Mouse (Mus musculus): ENCODE data around the gene E130311K13Rik. TPM values are rescaled to one million over a fixed set of nuclear protein-coding genes. Genes with fewer than 3 reads are reported as not detected.

The E130311K13Rik gene
- 4.1 and 4.5 TPM in 2 replicates for polyA plus RNA-seq (2015; fragmentation: Nextera tagmentation; extraction: Ambion mirVana)

DNA sequence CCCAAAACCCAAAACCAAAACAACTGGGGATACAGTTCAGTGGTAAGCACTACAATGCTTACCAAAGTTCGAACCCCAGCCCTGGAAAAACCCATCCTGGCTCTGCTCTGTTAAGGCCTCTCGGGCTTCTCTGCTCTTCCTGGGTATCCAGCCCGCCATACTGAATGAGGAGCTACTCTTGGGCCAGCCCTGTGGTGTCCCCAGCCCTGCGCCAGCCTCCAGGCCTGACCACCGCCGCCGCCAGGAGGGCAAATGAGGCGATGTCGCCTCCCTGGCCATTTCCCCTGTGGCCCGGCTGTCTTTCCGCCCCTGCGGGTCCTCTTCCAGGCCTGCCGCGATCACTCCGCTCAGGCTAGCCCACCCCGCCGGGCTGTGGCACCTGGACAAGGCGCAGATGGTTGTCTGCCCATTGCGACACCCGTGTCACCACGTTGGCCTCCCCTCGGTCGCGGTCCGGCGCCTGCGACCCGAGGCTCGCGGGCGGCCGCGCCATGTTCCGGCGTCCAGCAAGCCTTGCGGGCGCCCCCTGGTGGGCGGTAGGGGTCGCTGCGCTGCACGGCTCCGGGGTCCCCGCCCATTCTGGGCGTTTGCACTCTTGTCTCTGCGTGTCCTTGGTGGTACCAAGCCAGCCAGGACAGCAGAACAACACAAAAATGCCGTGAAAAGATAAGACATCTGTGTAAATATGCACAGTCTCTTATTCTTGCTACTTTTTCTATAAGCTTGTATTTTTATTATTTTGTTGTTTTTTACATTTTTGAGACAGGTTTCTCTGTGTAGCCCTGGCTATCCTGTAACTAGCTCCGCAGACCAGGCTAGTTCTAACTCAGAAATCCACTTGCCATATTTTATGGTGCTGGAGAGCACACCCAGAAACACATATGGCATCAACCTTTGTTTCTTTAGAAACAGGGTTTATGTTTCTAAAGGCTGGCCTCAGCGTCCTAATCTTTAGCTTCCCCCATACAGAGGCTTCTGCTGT, at the start of gene E130311K13Rik:
Gene E130311K13Rik, minus strand, starts transcription at position 595 of the 982 bp plus-strand sequence.
- Histone ChIP-seq H3K4me3 (replicated peaks) (peak within 1 kb of the TSS; percentile 69), H3K9me3 (no peaks in the 10 kb centered on the region), H3K27ac (peak within 1 kb of the TSS; percentile 80), H3K4me1 (replicated peaks) (no peaks in the 10 kb centered on the region), H3K4me2 (replicated peaks) (peak within 1 kb of the TSS; percentile 67), H3K36me3 (no peaks in the 10 kb centered on the region), H3K27me3 (no peaks in the 10 kb centered on the region), H3K9ac (replicated peaks) (peak within 1 kb of the TSS; percentile 88)
- WGBS, result 5% methylated on average over 48 of the region's 48 CpGs
- peak; percentile 98 for ATAC-seq

- Histone ChIP-seq H3K9ac (replicated peaks) (no peak overlapping the region), H3K9me3 (no peaks in the 10 kb centered on the region), H3K27me3 (no peaks in the 10 kb centered on the region), H3K27ac (no peak overlapping the region), H3K36me3 (peaks cover 21% of the 10 kb centered on the region), H3K4me2 (replicated peaks) (peak overlapping the region; percentile 67; the same call in 1 of the 2 replicates), H3K4me1 (replicated peaks) (peaks cover 24% of the 10 kb centered on the region), H3K4me3 (replicated peaks) (0 out of 2 replicates have a peak overlapping the region, but pooled peaks have one; percentile 91)
- no peak for ATAC-seq
- 72% methylated on average over 4 of the region's 4 CpGs for WGBS
These were observed 48.6 kb upstream of the E130311K13Rik start for GRCm38 (mm10) chr3:63977895-63978294.

- no peaks in the 10 kb centered on the region for H3K9me3 ChIP-seq
- peak within 1 kb of the TSS; percentile 67 for H3K4me2 ChIP-seq (replicated peaks)
- WGBS, result under 1% methylated on average over 66 of the region's 67 CpGs
- H3K27ac ChIP-seq, result peak within 1 kb of the TSS; percentile 90
- no peaks in the 10 kb centered on the region for H3K27me3 ChIP-seq
- peaks cover 11% of the 10 kb centered on the region for H3K36me3 ChIP-seq
- peak within 1 kb of the TSS; percentile 91 for H3K4me3 ChIP-seq (replicated peaks)
- ATAC-seq, result peak; percentile 99
- peaks cover 24% of the 10 kb centered on the region for H3K4me1 ChIP-seq (replicated peaks)
- peak within 1 kb of the TSS; percentile 95 for H3K9ac ChIP-seq (replicated peaks)
These were observed 47.0 kb upstream of the E130311K13Rik start, which contains the start of gene Gmps for GRCm38 (mm10) chr3:63975955-63976908. Gene Gmps, plus strand, starts transcription at chr3:63976106.

DNA sequence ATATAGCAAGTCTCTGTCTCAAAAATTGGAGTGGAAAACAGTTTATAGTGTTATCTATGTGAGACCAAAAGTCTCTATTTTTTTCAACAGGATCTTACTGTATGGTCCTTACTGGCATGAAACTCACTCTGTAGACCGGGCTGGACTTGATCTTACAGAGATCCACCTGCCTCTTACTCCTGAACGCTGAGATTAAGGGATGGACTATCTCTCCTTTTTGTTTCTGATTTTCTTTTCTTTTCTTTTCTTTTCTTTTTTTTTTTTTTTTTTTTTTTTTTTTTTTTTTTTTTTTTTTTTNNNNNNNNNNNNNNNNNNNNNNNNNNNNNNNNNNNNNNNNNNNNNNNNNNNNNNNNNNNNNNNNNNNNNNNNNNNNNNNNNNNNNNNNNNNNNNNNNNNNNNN, 36.7 kb upstream of the E130311K13Rik start:
- ATAC-seq, result no peak
- Histone ChIP-seq H3K36me3 (no peaks in the 10 kb centered on the region), H3K27me3 (peaks cover 15% of the 10 kb centered on the region), H3K4me3 (replicated peaks) (no peak overlapping the region), H3K9ac (replicated peaks) (no peak overlapping the region), H3K4me2 (replicated peaks) (no peak overlapping the region), H3K4me1 (replicated peaks) (peaks cover 27% of the 10 kb centered on the region), H3K9me3 (no peaks in the 10 kb centered on the region), H3K27ac (no peak overlapping the region)
- 74% methylated on average over 2 of the region's 2 CpGs for WGBS

DNA sequence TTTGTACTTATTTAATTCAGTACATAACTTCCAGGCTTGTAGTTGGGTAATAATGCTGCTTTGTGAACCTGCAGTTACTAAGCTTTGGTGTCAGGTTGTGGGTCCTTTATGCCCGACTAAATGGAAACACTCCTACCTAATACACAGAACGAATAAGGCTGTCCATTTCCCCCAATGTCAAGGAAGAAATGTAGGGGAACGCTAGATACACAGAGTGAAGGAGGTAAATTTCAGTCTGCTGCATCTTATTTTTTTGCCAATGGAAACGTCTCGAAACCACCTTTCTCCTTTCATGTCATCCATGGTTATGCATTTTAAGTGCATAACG, 35.6 kb upstream of the E130311K13Rik start:
- no peak overlapping the region for H3K9ac ChIP-seq (replicated peaks)
- H3K4me2 ChIP-seq (replicated peaks), result peak overlapping the region; percentile 72
- H3K4me1 ChIP-seq (replicated peaks), result peaks cover 28% of the 10 kb centered on the region
- H3K36me3 ChIP-seq, result no peaks in the 10 kb centered on the region
- H3K9me3 ChIP-seq, result no peaks in the 10 kb centered on the region
- no peak for ATAC-seq
- peaks cover 15% of the 10 kb centered on the region for H3K27me3 ChIP-seq
- WGBS, result 81% methylated on average over 6 of the region's 6 CpGs
- peak overlapping the region; percentile 4; the same call in 1 of the 2 replicates for H3K27ac ChIP-seq
- peak overlapping the region; percentile 91 for H3K4me3 ChIP-seq (replicated peaks)

DNA sequence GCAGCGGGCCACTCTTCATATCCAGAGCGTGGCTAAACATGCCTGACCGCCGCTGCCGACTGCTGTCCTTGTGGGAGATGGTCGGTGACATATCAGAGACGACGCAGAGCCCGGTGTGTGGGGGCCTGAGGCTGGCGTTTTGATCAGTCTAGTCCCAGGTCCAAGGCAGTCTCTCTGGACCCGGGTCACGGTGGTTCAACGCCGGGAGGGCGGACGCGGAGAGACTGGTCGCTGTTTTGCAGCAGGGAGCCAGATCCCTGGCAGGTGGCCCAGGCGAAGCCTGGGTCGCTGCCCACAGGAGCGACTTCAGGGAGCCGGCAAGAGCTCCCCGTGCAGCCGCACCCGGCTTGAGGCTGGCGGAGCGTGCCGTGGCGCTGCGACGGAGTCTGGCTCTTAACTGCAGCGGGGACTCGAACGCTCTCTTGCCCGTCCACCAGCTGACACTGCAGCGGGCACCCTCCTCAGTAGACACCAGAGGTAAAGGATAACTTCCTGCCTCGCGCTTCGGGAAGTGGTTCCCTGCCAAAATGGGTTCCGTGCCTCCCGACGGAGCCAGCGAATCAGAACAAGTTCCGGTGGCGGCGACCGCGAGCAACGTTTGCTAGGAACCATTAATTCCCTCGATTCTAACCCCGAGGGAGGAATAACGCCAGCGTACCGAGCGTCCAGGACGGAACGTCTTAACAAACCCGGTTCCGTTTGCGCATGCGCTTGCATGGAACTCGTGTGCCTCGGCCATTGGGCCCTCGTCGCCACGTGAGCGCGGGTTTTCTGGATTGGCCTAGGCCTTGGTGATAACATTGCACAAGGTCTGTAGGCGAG, 35.0 kb upstream of the E130311K13Rik start, which contains the start of gene Slc33a1:
Gene Slc33a1, minus strand, starts transcription at position 669 of the 822 bp plus-strand sequence.
- Histone ChIP-seq H3K9ac (replicated peaks) (peak within 1 kb of the TSS; percentile 90), H3K4me2 (replicated peaks) (peak within 1 kb of the TSS; percentile 72), H3K9me3 (no peaks in the 10 kb centered on the region), H3K4me3 (replicated peaks) (peak within 1 kb of the TSS; percentile 91), H3K4me1 (replicated peaks) (peaks cover 28% of the 10 kb centered on the region), H3K27me3 (peaks cover 15% of the 10 kb centered on the region), H3K27ac (peak within 1 kb of the TSS; percentile 88), H3K36me3 (no peaks in the 10 kb centered on the region)
- WGBS, result under 1% methylated on average over 68 of the region's 69 CpGs
- peak; percentile 97 for ATAC-seq

DNA sequence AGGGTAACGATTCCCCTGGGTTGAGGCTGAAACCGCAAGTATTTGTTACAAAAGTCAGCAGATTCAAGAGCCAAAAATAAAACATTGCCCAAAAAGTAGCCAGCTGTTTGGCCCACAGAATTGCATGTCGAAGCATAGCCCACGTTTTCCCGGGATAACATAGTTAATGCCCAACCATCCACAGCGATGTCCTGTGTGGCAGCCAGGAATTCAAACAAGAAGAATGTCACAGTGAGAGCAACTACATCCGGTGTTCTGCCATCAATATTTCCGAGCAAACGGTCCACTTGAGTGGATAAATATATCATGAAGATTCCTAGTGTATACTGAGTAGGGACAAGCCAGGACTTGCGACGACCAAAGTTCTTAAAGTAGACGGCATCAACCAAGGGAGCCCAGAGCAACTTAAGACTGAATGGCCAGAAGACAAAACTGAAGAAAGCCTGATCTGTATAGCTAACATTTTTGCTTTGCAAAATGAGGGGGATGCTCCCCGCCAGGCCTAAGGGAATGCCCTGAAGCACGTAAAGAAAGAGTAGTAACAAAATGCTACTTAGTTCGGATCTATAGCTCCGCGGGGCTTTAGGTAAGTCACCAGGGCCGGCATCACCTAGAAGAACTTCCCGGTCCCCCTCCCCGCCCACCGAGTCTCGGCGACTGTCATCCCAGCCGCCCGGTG, 34.3 kb upstream of the E130311K13Rik start:
- peaks cover 28% of the 10 kb centered on the region for H3K4me1 ChIP-seq (replicated peaks)
- WGBS, result 9% methylated on average over 25 of the region's 25 CpGs
- H3K9me3 ChIP-seq, result no peaks in the 10 kb centered on the region
- H3K4me3 ChIP-seq (replicated peaks), result peak overlapping the region; percentile 91
- H3K4me2 ChIP-seq (replicated peaks), result peak overlapping the region; percentile 72
- H3K36me3 ChIP-seq, result no peaks in the 10 kb centered on the region
- no peak for ATAC-seq
- H3K27ac ChIP-seq, result peak overlapping the region; percentile 88
- H3K9ac ChIP-seq (replicated peaks), result peak overlapping the region; percentile 90
- H3K27me3 ChIP-seq, result peaks cover 13% of the 10 kb centered on the region

DNA sequence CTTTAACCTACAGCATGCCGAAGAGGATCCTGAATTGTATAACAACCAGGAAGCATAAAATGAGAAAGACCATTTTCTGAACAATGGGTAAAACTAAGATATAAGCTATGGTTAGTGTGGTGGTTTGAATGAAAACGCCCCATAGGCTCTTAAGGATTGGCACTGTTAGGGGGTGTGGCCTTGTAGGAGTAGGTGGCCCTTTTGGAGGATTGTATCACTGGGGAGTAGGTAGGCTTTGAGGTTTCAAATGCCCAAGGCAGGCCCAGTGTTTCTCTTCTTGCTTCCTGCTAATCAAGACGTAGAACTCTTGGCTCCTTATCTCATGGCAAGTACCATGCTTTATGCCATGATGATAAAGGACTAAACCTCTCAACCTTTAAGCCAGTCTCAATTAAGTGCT, 20.6 kb upstream of the E130311K13Rik start:
- Histone ChIP-seq H3K36me3 (peaks cover 4% of the 10 kb centered on the region; the same call in 1 of the 2 replicates), H3K27ac (no peak overlapping the region), H3K4me2 (replicated peaks) (no peak overlapping the region), H3K9ac (replicated peaks) (no peak overlapping the region), H3K4me1 (replicated peaks) (no peaks in the 10 kb centered on the region), H3K4me3 (replicated peaks) (no peak overlapping the region), H3K9me3 (no peaks in the 10 kb centered on the region), H3K27me3 (no peaks in the 10 kb centered on the region)
- no peak for ATAC-seq
- WGBS, result 84% methylated on average over 3 of the region's 3 CpGs

- Histone ChIP-seq H3K27ac (no peak overlapping the region), H3K27me3 (no peaks in the 10 kb centered on the region), H3K4me1 (replicated peaks) (no peaks in the 10 kb centered on the region), H3K4me3 (replicated peaks) (no peak overlapping the region), H3K4me2 (replicated peaks) (no peak overlapping the region), H3K9me3 (no peaks in the 10 kb centered on the region), H3K9ac (replicated peaks) (no peak overlapping the region), H3K36me3 (peaks cover 12% of the 10 kb centered on the region)
- WGBS, result 91% methylated on average over 2 of the region's 2 CpGs
- no peak for ATAC-seq
These were observed 12.1 kb upstream of the E130311K13Rik start for GRCm38 (mm10) chr3:63941204-63941850.

GRCm38 (mm10) chr3:63938928-63939327, 9.7 kb upstream of the E130311K13Rik start:
- WGBS, result 91% methylated on average over 2 of the region's 2 CpGs
- ATAC-seq, result no peak

More at GRCm38 (mm10) chr3:63938928-63939327, 9.7 kb upstream of the E130311K13Rik start:
- Histone ChIP-seq H3K4me3 (replicated peaks) (no peak overlapping the region), H3K9ac (replicated peaks) (no peak overlapping the region), H3K4me2 (replicated peaks) (no peak overlapping the region), H3K4me1 (replicated peaks) (no peaks in the 10 kb centered on the region), H3K9me3 (no peaks in the 10 kb centered on the region), H3K27ac (no peak overlapping the region), H3K27me3 (no peaks in the 10 kb centered on the region), H3K36me3 (peaks cover 6% of the 10 kb centered on the region)
